Mouse (Mus musculus) layer of hippocampus, adult 8-10 months (tissue): Measurements from ENCODE around the gene Atg5. TPM values are rescaled to one million over a fixed set of nuclear protein-coding genes. Genes with fewer than 3 reads are reported as not detected.

Source experiments
- DNase-seq, 2 experiments: peaks; one replicate each; pipeline ENCODE4 v3.0.0; 2022; ENCODE audit warnings: low spot score in 2 of 2
- microRNA-seq, 2 experiments: library from miRNA; unstranded; fragments of <30 nt; microRNA quantifications; one replicate each; pipeline ENCODE4 v1.2.0; 2022
- total RNA-seq, 4 experiments: library from RNA; stranded (reverse); gene quantifications; 2 replicates each; pipeline ENCODE4 v1.2.4; 2022

The Atg5 gene
- total RNA-seq, 4 experiments from 2014 or later = 18.1 to 20.9 (median 19.2) TPM

DNA sequence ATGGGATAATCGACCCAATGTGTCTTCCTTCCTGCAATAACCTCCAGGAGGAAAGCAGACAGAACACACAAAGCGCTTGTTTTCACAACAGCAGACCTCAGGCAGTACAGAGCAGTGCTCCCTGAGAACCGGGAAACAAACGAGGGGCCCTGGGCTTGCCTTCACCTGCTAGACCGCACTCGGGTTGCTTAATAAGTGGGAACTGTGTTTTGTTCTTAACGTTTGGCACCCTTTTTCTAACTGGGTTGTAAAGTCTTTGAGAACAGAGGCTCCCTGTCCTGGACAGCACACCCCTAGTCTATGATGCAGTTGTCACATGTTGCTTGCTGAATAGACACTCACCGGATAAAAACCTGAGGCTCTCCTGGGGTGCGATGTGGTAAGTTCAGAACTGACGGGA is 115.1 kb downstream of the Atg5 start:
- no peak for DNase-seq

DNA sequence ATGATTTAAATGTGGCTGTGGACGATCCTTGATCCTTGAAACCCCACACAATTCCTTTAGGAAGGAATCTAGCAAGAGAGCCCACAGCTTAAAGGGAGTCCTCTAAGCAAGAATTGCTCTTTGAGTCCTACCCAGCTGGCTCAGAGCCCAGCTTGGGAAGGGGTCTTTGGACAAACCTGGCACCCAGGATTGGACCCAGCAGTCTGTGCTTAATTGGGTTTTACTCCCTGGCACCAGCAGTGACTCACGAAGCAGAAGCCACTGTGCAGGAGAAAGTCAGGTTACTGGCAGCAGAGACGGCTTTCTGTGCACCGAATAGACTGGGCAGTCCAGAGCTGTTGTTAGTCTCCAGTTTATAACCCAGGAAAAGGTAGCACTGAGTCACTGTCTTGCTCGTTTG is 117.1 kb downstream of the Atg5 start:
- DNase-seq = no peak

DNA sequence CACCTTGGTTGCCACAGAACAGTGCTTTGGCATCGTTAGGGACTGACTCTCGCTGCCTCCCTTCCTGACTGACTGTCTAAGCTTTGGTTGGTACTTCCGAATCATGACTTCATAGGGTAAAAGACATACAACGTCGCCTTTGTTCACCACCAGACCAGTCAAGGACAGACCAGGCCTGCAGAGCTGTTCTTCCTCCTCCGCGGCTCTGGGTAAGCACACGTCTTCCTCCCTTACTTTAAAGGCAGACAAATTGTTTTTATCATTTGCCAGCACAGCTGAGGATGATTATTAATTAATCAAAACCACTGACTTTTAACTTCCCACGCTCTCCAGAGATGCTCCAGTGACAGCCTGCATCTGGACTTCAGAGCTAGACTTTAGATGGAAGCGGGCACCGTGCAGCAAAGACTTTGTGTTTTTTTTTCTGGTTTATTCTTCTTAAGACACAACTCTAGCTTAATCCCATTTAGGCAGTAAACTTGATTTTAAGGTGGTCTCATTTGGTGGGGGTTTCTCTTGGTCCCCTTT is 120.6 kb downstream of the Atg5 start:
- DNase-seq = no peak

DNA sequence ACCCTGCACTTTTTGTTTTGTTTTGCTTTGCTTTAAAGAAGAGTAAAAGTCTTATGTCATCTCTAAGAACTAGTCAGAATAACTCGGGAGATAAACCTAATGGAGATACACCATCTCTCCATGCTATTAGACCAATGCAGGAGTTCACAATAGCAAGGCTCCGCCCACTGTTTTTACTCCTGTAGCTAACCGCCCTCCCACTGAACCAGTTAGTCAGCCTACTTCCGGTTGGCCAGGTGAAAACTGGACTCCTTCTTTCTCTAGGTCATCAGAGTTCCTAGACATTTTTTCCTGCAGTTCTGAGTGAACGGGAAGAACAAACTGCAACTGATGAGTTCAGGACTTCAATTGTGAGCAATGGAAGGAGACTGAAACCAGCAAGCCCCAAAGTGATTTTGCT is 122.1 kb downstream of the Atg5 start:
- DNase-seq = no peak

DNA sequence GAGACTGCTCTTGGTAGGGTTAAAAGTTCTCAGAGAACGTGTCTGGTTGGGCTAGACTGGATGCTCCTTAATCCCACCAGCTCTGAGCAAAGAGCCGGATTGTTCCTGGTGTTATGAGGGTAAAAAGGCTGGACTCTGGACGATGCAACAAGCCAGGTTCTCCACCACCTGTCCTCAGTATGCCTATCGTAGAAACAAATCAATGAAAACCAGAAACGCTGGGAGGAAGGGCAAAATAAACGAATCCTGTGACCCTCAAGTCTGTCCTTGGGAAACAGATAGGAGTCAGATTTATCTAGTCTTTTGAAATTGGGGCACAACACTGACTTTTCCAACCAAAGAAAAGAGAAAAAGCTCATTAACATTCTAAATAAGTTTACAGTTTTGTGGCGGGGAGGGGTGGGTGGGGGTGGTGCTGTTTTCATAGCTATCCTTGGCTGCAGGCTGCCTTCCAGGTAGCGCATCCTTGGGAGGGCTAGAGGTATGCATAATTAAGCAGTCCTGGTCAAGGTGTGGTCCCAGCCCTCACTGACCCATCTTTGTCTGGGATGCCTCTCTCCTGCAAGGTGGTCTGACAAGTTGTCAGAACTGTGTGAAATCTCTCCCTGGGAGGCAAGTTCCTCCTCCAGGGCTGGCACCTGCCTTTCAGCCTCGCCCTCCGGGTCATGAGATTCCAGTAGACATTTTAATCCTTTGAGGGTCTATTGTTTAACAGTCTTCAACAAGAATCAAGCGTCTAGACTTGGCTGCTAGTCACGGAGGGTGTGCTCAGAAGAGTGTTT is 123.5 kb downstream of the Atg5 start:
- no peak for DNase-seq

DNA sequence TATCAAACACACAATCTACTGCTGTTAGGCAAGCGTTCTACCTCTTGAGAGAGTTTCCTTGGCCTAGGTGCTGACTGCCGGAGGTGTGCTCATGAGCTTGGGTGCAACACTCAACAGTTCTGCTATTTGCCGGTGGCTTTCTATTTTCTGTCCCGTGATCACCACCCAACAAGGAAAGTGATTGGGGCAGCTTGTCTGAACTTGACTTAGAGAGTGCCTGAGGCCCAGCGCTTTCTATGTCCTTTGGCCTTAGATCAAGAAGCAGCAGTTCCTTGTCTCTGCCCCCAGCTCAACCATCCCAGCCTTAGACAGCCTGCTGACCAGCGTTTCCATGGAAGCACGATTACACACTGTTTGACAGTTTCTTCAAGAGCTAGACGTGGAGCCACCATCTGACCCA is 124.7 kb downstream of the Atg5 start:
- DNase-seq = no peak

DNA sequence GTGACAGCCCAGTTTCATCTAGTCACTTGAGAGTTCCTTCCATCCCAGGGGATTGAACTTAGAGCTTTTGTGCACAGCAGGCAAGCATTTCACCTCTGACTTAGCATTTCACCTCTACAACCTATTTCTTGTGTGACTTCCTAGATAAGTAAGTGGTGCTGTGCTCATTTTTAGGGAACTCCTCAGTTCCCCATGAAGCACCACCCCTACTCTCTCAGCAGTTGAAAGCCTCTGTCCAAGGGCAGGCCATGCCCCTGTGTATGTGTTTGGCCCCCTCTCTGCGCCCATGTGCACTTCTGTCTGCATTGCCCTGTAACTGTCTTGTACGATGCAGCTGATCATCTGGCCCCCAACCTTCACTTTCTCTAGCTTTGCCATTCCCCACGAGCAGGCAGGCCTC is 132.0 kb downstream of the Atg5 start:
- DNase-seq = no peak

DNA sequence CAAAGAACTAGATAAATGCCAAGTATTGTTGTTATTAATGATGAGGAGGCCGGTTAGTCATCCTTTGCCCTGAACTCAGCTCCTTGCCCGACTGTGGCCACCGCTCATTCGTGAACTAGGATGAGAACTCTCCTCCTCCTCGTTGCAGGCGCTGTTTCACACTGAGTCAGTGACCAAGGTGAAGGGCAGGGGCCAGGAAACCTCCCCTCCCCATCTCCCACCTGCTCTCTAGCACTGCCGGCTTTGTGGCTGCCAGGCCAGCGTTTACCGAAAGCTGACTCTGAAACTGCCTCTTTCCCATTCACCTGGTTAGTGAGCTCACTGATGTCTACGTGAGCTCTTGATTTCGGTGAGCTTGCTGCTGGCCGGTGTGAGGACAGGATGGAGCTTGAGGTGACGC is 132.4 kb downstream of the Atg5 start:
- no peak for DNase-seq

DNA sequence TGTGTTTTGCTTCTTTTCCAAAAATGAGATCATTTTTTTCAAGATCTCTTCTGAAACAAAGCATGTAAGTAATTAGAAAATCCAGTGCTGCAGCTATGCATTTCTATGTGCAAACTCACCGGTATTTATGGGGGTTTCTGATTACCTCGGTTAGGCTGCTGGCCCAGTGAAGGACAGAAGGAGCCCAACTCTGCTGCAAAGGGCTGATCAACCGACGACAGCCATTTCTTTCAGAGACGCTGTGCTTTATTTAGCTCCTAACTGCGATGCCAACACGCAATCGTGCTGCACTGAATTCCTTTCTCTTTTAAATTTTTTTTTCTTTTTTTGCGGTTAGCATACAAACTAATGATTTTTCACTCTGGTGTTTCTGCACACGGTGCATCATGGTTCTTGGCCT is 133.4 kb downstream of the Atg5 start:
- DNase-seq = no peak

DNA sequence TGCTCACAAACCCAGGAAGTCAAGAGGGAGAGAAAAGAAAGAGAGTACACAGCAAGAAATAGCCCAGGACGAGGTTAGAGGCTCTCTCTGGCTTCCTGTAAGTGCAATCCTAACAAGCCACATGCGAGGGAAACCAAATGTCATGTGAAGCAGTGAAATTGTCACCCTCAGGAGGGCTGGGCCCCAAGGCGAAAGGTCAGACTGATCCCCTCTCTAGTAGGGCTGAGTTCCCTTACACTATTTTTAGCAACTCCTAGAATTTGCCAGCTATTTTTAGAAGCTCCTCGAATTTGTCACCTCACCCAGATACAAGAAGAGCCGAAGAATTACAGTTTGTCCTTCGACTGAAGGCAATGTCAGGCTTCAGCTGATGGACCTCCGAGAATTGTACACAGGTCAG is 135.3 kb downstream of the Atg5 start:
- DNase-seq = no peak

DNA sequence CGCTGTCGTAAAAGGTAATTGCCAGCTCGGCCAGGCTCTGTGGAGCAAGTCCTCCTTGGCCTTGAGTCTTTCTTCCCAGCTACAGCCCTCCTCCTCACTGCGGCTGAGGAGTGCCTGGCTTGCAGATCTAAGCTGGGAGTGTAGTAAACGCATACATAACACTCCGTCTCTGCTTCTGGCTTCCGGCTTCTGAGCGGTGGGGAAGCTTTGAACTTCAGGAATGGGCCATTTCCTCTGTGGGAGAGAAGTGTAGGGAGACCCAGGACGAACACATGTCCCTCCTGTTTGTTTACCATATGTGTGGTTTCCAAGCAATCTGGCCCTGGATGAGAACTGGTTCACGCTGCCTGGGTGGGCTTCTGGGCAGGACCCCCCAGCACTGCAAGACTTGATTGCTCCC is 140.9 kb downstream of the Atg5 start:
- DNase-seq = no peak

DNA sequence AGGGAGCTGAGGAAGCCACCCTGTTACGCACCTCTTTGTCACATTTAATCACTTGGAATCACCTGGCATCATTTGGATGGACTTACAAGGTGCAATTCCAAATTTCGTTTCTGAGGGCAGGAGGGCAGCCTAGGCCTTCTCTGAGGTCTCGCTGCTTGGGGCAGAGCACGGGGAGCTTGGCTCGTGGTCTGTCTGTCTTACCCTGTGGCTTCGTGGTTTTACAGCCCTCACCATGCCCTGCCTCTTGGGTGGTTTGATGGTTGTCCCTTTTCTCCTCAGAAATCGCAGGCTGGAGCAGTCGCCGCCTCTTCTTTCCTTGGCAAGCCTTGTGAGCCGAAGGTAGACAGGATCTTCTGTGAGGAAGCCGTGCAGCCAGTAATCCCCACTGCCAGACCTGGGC is 141.8 kb downstream of the Atg5 start:
- DNase-seq = no peak

Small RNA genes lying within 50 kb of the gene (microRNA-seq; reads per million reads assigned to microRNA genes)
- gene Mir1929 = 0.51 to 0.64 reads per million in 2 experiments

Other genes starting within 250 kb of the Atg5 start
- gene Crybg1, start 119.5 kb upstream of the Atg5 start, total RNA-seq = under 1 TPM; 0.69 to 0.99 (median 0.91) TPM